Mouse (Mus musculus) subcutaneous adipose tissue, adult 2 months (tissue): ENCODE data around the gene AW551984. TPM values are rescaled to one million over a fixed set of nuclear protein-coding genes. Genes with fewer than 3 reads are reported as not detected.

Experiments used
- polyA plus RNA-seq: library from polyadenylated mRNA; depleted of rRNA; stranded (reverse); fragments of >200 nt; gene quantifications from 2 replicates; pipeline ENCODE4 v1.2.3, GENCODE M21; 2012; ENCODE audit warnings: low replicate concordance; rRNA removed

Gene AW551984
- 0.56 and 16.2 TPM in 2 replicates for polyA plus RNA-seq

GRCm38 (mm10) chr9:39603999-39604453 is at the start of gene AW551984:
Gene AW551984, minus strand, starts transcription at chr9:39604403.

GRCm38 (mm10) chr9:39644785-39645184 is 40.6 kb upstream of the AW551984 start, which contains the start of gene Olfr961:
Gene Olfr961, plus strand, starts transcription at chr9:39645085.

GRCm38 (mm10) chr9:39621073-39621472 is 16.9 kb upstream of the AW551984 start, which contains the start of gene Olfr960:
Gene Olfr960, plus strand, starts transcription at chr9:39621373.

GRCm38 (mm10) chr9:39610355-39610754 is 6.2 kb upstream of the AW551984 start, which contains the start of gene Olfr148:
Gene Olfr148, plus strand, starts transcription at chr9:39610655.

GRCm38 (mm10) chr9:39575469-39575868 is 28.7 kb downstream of the AW551984 start, which contains the start of gene Olfr959:
Gene Olfr959, minus strand, starts transcription at chr9:39575569.

GRCm38 (mm10) chr9:39553946-39554345 is 50.3 kb downstream of the AW551984 start, which contains the start of gene Olfr958:
Gene Olfr958, minus strand, starts transcription at chr9:39554054.

Other genes starting within 250 kb of the AW551984 start
- gene Olfr951, start 217.0 kb downstream of the AW551984 start, polyA plus RNA-seq = not detected in 2 replicates
- gene Olfr952, start 177.3 kb downstream of the AW551984 start, polyA plus RNA-seq = not detected in 2 replicates
- not detected in 2 replicates for gene Olfr954, start 147.7 kb downstream of the AW551984 start, polyA plus RNA-seq
- not detected in 2 replicates for gene Olfr955, start 132.5 kb downstream of the AW551984 start, polyA plus RNA-seq
- not detected in 2 replicates for gene Olfr44, start 110.4 kb downstream of the AW551984 start, polyA plus RNA-seq
- not detected in 2 replicates for gene Olfr957, start 88.6 kb downstream of the AW551984 start, polyA plus RNA-seq
- not detected in 2 replicates for gene Olfr958, start 50.3 kb downstream of the AW551984 start, polyA plus RNA-seq
- not detected in 2 replicates for gene Olfr959, start 28.8 kb downstream of the AW551984 start, polyA plus RNA-seq
- gene Olfr148, start 6.3 kb upstream of the AW551984 start, polyA plus RNA-seq = not detected in 2 replicates
- not detected in 2 replicates for gene Olfr960, start 17.0 kb upstream of the AW551984 start, polyA plus RNA-seq
- not detected in 2 replicates for gene Olfr961, start 40.7 kb upstream of the AW551984 start, polyA plus RNA-seq
- gene Olfr963, start 62.8 kb upstream of the AW551984 start, polyA plus RNA-seq = not detected in 2 replicates
- not detected in 2 replicates for gene Olfr149, start 102.7 kb upstream of the AW551984 start, polyA plus RNA-seq
- gene Olfr965, start 107.0 kb upstream of the AW551984 start, polyA plus RNA-seq = not detected in 2 replicates
- not detected in 2 replicates for gene Olfr150, start 126.6 kb upstream of the AW551984 start, polyA plus RNA-seq
- gene Olfr967, start 141.8 kb upstream of the AW551984 start, polyA plus RNA-seq = not detected in 2 replicates
- gene Olfr968, start 178.8 kb upstream of the AW551984 start, polyA plus RNA-seq = not detected in 2 replicates
- not detected in 2 replicates for gene Olfr969, start 186.5 kb upstream of the AW551984 start, polyA plus RNA-seq
- not detected in 2 replicates for gene Olfr970, start 204.5 kb upstream of the AW551984 start, polyA plus RNA-seq
- not detected in 2 replicates for gene Olfr971, start 232.5 kb upstream of the AW551984 start, polyA plus RNA-seq